Mouse (Mus musculus) embryo, embryonic 11 days (tissue): ENCODE data around the gene Olfr1371.
"Not testable (repeated sequence)": the region's sequence is repeated elsewhere in the genome, so short reads cannot be mapped to it uniquely, and the experiment has no call there.

Experiments
- DNase-seq: peaks from one replicate; pipeline ENCODE4 v3.0.0-alpha.2; 2015

The Olfr1371 gene

DNA sequence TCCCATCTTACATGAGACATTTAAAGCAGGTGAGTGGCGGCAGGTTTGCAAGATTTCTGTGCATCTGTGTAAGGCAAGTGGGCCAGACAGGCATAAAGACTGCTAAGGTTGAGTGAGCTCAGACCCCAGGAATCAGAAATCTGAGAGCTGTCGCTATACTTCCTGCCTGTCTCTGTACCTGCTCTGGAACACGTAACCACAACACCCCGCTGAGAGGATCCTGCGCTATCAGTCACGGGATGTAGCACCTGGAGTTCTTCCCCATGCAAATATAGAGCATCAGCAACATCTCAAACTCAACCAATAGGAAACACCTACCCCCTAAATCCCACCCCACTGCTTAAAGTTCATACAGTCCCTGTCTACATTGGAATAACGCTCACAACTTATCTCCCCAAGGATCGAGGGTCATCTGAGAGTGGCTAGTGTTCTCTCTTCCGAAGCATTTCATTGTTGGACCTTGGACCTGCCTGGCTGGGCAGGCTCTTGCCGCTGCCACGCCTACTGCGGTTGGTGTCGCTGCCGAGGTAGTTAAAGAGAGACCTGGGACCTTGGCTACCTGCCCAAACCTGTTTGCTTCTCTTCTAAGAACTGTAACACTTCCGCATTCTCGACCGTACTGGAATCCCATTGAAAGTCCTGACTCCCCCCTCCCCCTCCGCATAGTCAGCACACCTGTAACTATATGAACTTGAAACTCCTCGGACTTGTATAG, 10.3 kb upstream of the Olfr1371 start:
- DNase-seq, result peak; percentile 42

DNA sequence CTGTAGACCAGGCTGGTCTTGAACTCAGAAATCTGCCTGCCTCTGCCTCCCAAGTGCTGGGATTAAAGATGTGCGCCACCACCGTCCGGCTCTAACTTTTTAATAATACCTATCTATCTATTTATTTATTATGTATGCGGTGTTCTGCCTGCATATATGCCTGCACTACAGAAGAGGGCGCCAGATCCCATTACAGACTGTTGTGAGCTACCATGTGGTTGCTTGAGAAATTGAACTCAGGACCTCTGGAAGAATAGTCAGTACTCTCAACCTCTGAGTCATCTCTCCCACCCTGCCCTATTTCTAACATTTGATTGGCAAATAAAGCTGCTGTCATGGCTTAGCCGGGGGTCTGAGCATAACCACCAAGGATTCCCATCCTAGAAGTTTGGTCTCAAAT, 9.1 kb upstream of the Olfr1371 start:
- no peak for DNase-seq

DNA sequence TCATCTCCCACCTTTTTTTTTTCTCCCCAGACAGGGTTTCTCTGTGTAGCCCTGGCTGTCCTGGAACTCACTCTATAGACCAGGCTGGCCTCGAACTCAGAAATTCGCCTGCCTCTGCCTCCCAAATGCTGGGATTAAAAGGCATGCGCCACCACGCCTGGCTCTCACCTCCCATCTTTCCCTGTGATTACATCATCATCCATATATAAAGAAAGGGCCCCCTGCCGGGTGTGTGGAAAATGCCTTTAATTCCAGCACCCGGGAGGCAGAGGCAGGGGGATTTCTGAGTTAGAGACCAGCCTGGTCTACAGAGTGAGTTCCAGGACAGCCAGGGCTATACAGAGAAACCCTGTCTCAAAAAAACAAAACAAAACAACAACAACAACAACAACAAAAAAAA, 8.1 kb upstream of the Olfr1371 start:
- DNase-seq, result not testable (repeated sequence)

DNA sequence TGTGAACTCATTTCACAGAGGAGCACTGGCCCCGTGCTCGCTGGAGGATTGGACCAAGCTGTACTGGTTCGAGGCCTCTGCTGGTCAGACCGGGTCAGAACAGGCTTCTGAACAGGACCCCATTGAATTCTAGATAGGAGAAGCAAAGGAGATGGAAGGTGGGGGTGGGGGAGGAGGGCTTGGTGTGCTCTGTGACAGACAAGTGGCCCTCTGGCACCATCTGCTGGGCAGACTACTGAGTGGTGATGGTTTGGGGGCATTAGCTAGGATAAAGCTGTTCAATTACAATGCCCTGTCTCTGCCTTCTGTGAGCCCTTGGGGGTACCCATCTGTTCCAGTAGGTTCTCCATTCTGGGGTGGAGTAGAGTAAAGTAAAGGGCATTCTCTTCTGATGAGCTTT, 6.5 kb upstream of the Olfr1371 start:
- peak; percentile 79 for DNase-seq

DNA sequence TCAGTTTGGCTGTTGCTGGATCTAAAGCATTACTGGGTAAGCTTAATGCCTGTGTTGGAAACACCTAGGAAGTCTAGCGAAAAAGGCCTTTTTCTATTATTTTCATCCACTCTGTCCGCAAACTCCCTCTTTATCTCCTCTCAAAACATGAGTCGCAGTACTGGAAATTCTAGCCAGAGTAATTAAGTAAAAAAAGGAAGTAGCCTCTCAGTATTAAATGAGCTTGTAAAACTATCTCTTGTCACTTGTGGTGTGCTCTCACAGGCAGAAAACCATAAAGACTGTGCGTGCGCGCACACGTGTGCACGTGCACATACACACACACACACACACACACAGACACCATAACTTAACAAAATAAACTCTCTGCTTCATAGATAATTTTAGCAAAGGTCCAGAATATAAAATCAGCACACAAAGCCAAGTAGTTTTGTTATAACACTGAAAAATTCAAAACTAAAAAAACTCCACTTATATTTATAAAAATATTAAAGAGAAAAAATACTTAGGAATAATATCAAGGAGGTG, 17.2 kb downstream of the Olfr1371 start:
- DNase-seq, result not testable (repeated sequence)

DNA sequence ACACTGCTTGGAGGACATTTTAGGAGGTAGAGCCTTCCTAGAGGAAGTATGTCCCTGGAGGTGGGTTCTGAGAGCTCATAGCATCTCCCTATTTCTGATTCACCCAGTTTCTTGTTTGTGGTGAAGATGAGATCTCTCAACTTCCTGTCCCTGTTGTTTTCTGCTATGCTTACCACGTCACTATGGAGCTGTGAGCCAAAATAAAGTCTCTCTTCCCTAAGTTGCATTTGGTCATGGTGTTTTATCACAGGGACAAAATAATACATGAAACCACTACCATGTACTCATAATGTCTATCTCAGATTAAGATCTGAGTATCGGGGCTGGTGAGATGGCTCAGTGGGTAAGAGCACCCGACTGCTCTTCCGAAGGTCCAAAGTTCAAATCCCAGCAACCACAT, 33.1 kb downstream of the Olfr1371 start:
- not testable (repeated sequence) for DNase-seq

DNA sequence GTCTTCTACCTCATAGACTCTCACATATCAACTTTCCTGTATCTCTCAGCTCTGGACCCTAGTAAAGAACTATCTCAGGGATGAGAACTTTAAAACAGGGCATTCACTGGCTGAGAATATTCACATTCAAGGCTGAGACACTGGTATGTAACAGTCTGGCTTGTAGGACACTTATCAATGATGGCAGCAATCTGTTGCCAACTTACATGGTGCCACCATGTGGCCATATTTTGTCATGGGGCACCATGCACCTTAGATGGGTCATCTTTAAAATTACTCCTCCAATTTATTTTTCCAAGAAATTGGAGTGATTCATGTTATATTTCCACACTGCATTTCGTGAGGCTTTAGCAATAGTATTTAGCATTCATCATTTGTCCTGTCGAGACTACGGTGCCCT, 33.9 kb downstream of the Olfr1371 start:
- not testable (repeated sequence) for DNase-seq

DNA sequence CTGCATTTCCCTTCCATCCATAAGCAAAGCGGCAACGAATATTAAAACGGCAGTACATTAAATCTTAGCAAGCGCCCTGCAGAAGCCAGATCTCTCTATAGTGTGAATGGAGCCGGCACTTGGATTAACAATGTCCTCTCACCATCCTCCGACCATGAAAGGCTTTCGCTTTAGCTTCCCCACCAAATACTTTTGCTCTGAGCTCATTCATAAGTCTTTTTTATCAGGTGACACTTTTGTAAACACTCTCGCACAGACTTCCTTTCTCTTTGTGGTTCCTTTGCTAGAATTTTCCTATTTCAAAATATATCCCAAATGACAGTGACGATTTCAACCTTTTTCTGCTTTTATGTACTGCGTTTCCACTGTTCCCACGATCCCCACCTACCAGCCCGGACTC, 45.3 kb downstream of the Olfr1371 start:
- DNase-seq, result peak; percentile 15

DNA sequence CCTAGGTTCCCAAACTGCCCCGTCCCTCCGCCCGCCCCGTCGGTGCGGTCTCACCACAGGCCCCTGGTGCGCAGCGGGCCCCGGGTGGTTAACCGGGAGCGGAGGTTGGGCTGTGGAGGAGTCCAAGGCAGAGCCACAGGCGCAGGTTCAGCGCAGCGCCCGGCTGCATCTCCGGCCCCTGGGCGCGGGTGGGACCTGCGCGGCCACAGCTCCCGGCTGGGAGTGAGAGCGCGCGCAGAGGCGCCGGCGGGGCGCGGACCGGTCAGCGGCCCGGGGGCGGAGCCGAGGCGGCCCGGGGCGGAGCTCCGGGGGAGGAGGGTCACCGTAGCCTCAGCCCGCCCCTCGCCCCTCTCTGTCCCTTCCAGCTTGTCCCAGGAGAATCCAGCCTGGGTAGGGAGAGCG, 45.9 kb downstream of the Olfr1371 start:
- DNase-seq, result peak; percentile 68

DNA sequence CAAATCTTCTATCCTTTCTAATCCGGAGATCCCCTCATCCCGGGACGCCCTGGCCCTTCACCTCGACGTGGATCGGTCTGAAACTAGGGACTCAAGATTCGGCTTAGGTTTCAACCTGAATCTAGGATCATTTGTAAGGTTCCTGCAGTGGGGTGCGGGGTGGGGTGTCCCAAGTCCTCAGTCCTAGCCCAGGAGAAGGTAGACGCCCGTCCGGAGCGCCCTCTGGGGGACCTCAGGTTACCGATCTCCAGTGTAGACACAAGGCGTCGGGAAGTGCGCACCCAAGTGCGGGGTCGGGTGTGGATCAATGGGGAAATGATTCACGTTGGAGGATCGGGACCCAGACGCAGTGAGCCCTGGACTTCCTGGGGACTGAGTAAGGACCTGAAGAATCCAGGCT, 46.7 kb downstream of the Olfr1371 start:
- DNase-seq, result peak; percentile 23

DNA sequence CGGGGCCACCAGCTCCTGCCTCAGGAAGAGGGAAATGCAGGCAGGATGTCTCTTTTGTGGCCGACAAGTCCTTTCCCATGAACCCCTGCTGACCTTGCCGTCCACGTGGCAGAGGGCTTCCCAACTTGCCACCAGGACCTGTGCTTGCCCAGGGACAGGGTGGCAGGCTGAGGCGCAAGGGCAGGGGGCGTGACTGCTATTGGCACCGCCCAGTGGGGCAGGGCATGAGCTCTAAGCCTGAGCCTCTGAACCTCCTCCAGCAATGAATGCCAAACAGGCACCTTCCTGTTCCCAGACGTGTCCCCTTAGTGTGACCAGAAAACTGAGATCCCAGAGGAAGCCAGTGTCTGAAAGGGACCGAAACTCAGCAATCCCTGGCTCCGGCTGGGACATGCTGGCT, 49.9 kb downstream of the Olfr1371 start:
- no peak for DNase-seq
